Mouse (Mus musculus) T-helper 17 cell (primary cell): ENCODE data around the gene Taf11.

Experiments
- in situ Hi-C, 2 experiments: fragments of 300-600 bp; cut with MboI, MseI; formaldehyde crosslinking; loops; 1 replicate in 1 of 2; 2 replicates in 1 of 2; pipeline ENCODE4 v1.15.1; 2025; ENCODE audit warnings: high pct_unique_total_duplicates in 2 of 2

Taf11 gene

DNA sequence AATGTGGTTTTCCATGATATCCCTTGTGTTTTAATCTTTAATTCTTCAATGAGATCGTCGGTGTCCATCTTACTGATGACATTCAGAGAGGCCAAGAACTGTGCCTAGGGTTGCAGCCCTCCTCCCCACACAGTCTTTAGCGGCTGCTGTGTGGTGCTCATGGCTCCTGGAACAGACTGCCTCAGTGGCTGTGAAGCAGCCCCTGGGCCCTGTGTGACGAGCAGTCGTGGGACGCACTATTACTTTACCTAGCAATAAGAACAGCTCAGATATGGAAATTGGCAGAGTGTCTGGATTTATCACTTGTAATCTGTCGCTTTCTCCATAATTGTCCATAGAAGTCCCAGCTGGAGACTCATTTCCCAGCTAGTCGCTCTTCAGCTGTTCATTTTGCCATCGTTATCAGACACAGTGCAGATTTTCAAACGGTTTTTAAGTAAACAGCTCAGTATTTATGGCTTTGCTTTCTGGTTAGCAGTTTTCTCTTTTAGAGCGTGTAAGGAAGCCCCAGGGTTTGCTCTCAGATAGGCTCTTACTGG is 12.6 kb upstream of the Taf11 start:
- in situ Hi-C loops, result no loop called here

DNA sequence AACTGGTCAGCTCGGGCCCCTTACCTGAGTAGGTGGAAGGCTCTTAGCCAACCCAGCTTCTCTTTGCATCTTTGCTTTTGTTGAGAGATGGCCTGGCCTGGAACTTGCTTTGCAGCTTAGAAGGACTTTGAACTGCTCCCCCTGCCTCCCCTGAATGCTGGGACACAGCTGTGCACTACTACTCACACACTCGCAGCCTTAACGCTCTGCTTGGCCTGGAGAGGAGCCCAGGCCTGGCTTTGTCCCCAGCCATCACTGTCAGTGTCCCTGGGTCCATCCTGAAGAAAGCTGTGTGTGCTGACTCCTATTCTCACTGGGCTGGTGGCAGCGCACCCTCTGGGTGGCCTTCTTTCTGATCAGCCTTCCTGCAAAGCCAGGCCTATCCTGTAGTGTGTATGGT is 11.0 kb upstream of the Taf11 start:
- in situ Hi-C loops, result no loop called here

DNA sequence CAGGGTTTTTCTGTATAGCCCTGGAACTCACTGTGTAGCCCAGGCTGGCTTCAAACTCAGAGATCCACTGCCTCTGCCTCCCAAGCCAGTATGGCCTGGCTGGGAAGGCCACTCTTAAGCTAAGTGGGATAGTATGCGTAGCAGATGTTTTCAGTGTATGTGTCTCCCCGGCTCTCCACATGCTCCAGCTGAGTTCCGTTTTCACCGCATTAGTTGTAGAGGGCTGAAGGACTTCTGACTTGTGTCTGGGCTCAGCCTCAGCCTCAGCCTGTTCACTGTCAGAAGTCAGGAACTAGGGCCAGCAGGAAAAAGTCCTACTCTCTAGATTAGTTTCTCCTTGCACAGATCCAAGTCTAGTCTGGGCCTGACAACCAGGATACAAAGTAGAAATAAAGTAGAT is 6.7 kb upstream of the Taf11 start:
- in situ Hi-C loops, result no loop called here

DNA sequence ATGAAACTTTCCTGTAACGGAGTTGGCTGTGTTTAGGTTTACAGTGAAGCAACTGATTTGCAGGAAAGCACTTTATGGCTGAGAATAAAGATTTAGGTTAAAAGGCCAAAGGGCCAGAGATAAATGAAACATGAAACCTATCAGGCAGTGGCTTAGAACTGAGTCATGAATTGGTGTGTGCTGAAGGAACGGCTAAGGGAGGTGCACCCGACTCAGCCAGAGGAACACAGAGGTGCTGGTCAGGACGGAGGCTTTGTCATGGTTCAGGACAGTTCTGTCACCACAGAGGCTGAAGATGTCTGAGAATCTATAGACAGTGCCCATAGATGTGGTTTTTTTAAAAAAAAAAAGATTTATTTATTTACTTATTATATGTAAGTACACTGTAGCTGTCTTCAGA is 5.1 kb upstream of the Taf11 start:
- in situ Hi-C loops, result no loop called here

DNA sequence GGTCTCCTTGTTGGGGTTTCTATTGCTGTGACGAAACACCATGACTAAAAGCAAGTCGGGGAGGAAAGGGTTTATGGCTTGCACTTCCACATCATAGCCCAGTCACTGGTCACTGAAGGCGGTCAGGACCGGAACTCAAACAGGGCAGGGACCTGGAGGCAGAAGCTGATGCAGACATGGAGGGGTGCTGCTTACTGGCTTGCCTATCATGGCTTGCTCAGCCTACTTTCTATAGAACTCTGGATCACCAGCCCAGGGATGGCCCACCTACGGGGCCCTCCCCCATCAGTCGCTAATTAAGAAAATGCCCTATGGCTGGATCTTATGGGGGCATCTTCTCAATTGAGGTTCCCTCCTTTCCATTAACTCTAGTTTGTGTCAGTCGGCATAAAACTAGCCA is 1.7 kb upstream of the Taf11 start:
- in situ Hi-C loops, result no loop called here

DNA sequence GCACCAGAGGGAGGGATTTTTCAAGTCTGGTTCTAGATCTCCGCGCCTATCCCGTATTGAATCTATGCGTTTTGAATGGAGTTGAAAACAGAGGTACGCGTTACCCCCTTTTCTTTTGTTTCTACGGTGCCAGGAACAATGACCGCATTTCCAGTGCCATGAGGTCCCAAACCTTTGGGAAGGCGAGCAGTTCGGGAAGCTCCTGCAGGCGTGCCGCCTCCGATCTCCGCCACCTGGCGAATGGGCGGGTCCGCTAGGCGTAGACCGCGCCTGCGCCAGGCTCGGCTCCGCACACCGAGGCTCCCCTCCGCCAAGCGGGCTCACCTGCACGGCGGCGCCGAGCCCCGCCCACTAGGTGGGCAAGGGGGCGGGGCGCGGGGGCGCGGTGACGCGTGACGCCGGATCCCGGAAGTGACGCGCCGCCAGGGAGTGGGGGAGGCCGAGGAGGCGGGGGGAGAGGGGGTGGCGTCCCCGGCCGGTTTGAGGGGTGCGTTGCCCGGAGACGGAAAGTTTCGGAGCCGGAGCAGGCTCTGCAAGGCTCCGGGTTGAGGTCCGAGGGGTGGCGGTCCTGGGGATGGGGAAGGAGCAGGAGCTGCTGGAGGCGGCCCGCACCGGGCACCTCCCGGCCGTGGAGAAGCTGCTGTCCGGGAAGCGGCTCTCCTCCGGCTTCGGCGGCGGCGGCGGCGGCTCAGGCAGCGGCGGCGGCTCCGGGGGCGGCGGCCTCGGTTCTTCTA is 589 bp downstream of the Taf11 start, which contains the start of gene Anks1:
Gene Anks1 (plus strand): TSS at position 419 of the 734 bp plus-strand sequence.
- in situ Hi-C loops, result loop anchor here in 1 of 2 experiments (5.0 kb wide), 1 partner anchor 67 kb away; no protein-coding TSS in a partner anchor

DNA sequence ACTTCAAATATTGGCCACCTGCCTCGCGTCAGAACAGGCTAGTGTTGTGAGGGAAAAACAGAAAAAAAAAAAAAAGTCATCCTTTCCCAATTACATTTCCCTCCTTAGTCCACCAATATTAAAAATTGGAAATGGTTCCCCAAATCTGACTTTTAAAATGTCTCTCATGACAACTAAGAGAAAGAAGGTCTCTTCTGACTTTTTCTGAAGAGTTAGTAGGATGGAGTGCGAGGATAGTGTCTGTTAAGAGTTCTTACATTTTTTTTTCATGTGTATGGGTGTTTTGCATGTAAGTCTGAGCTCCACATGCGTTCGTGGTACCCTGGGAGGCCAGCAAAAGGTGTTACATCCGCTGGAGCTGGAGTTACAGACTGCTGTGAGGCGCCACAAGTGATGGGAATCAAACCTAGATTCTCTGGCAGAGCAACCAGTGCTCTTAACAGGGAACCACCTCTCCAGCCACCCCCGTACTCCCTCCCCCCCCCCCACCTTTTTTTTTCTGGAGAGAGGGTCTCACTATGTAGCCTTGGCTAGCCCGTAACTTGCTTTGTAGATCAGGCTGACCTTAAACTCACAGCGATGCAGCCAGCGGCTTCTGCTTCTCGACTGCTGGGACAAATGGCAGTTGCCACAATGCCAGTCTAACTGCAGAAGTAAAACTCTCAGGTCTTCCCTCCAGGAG is 1.3 kb downstream of the Taf11 start:
- in situ Hi-C loops, result loop anchor here in 1 of 2 experiments (5.0 kb wide), 1 partner anchor 66 kb away; no protein-coding TSS in a partner anchor

DNA sequence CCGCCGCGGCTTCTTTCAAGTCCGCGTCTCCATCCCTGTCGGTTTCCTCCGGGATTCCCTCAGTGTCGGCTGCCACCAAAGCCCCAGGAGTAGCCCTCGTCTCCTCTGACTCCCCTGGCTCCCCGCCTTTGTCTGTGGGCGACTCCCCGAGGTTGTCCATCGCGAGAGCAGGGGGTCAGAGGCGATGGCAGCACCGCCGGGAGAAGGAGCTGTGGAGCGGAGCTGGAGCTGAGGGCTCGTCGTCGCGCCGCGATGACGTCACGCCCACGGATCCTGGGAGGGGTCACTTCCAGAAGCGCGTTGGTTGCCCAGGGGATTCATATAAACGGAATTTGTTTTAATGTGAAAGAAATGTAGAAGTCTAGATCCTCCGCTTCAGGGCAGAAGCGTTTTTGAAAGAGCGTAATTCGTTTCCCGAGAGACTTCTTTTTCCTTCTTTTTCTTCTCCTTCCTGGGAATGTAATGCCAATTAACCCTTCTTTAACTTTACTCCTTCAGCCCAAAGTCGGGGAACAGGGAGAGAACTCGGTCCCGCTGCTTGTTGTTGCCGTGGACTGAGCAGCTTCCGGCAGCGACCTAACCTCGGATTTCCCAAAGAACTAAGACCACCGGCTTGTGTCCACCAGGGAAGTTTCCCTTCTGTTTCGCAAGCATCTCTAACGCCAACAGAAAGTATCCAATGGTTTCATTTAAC is 2.0 kb downstream of the Taf11 start:
- in situ Hi-C loops, result loop anchor here in 1 of 2 experiments (5.0 kb wide), 1 partner anchor 65 kb away; no protein-coding TSS in a partner anchor

DNA sequence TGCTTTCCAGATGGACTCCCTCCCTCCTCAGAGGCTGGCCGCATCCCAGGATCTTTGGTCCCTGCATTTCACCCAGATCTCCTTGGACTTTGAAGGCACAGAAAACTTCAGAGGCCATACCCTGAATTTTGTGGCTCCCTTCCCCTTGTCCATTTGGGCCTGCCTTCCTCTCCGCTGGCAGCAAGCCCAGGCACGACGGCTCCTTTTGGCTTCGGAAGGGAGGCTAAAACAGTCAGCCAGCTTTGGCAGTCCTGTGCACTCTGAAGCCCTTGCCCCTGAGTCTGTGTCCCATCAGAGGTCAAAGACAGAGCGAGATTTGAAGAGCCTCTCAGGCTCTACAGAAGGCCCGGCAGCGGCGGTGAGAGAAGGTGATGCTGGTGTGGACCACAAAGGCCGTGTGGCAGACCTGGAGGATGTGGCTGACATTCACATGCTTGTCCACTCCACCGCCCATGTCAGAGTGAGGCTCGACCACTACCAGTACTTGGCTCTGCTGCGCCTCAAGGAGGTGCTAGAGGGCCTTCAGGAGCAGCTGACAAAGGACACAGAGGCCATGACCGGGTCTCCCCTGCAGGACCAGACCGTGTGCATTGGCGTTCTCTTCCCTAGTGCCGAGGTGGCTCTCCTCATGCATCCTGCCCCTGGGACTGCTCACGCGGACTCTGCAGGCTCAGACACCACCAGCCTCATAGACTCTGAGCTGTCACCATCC is 23.0 kb downstream of the Taf11 start:
- in situ Hi-C loops, result loop anchor here in 1 of 2 experiments (10.0 kb wide), 1 partner anchor 1072 kb away; no protein-coding TSS in a partner anchor

DNA sequence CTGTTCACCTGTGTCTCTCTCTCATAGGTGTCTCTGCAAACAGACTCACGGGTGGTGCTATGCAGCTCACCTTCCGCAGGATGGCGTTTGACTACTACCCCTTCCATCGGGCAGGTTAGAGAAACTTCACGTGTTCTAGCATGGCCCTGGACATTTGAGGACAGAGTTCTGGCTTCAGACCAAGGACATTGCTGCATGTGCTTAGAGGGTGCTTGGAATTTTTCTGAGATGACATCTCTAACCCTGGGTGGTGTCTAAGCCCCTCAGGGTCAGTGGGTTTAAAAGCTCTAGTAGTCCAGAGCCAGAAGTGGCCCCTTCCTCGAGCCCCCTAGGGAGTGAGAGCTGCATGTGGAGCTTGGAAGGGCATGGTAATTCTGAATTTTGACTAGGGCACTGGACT is 25.6 kb downstream of the Taf11 start:
- in situ Hi-C loops, result loop anchor here in 1 of 2 experiments (10.0 kb wide), 1 partner anchor 1069 kb away; no protein-coding TSS in a partner anchor

DNA sequence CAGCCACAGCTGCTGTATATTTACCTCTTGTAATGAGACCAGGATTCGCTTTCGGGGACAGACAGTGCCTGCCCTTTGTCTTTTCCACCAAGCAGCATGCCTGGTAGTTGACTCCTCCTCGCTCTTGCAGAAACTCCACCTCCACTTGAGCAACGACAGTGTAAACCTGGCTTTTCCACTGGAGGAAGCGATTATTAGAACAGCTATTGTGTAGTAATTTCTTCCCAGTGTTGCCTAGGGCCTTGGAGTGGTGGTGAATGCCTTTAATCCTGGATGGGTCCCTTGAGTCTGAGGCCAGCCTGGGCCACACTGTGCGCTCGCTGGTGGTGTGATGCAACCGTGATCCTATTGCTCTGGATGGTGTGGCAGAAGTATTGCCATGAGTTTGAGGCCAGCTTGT is 26.5 kb downstream of the Taf11 start:
- in situ Hi-C loops, result loop anchor here in 1 of 2 experiments (10.0 kb wide), 1 partner anchor 1068 kb away; no protein-coding TSS in a partner anchor

DNA sequence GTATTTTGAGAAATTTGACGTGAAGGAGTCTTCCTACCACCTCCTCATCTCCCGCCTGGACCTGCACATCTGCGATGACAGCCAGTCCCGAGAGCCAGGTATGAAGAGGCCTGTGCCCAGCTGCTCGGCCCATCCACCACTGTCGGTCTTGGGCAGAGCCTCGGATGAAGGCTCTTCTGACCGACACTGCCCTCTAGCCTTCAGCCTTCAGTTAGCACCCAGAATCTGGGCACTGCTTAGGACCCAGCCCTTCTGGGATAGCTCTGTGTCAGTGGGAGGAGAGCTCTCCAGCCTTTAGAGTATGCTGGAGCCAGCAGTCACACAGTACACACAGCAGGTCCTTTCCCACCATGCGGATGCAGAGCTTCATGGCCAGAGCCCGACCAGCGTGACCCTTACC is 28.1 kb downstream of the Taf11 start:
- in situ Hi-C loops, result loop anchor here in 1 of 2 experiments (10.0 kb wide), 1 partner anchor 1067 kb away; no protein-coding TSS in a partner anchor

DNA sequence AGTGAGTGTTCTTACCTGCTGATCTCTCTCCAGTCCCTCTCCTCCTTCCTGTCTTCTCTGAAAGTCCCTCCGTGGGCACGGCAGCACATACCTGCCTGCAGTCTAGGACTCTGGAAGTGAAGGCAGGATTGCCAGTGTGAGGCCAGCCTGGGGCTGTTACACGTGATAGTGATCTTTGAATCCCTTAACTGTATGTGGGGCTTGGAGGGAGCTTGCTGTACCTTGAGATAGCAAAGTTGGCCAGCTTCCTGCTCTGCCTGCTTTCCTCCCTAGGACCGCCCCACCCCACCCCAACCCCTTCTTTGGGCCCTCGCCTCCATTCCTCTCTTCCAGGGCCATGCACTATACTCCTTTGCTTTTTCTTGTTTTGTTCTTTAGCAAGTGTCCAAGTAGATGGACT is 35.1 kb downstream of the Taf11 start:
- in situ Hi-C loops, result no loop called here

DNA sequence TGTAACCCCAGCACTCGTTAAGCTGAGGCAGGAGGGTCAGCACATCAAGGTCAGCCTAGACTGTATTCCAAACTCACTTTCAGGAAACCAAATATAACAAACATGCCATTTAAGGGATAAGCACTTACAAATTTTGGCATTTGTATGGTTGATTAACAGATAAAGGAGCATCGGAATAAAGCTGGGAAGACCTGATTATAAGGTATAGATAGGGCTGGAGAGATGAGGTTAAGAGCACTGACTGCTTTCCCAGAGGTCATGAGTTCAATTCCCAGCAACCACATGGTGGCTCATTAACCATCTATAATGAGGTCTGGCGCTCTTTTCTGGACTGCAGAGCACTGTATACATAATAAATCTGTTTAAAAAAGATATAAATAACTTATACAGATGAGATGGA is 36.1 kb downstream of the Taf11 start:
- in situ Hi-C loops, result no loop called here

DNA sequence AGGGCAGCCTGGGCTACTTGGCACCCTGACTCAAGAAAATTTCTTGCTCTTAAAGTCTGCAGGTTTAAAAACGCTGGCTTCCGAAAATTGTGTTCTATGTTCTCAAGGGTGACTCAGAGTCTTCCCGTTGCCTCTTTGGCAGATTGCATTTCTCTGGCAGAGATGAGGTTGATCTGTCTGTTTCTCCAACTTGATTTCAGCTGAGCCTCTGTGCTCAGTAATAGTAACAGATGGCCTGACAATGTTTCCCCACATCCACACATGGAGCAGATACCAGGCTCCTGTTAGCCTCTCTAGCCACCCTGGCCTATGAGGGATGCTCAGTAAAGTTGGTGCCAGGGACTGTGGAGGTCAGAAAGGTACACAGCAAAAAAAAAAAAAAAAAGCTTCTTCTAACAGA is 37.8 kb downstream of the Taf11 start:
- in situ Hi-C loops, result no loop called here

DNA sequence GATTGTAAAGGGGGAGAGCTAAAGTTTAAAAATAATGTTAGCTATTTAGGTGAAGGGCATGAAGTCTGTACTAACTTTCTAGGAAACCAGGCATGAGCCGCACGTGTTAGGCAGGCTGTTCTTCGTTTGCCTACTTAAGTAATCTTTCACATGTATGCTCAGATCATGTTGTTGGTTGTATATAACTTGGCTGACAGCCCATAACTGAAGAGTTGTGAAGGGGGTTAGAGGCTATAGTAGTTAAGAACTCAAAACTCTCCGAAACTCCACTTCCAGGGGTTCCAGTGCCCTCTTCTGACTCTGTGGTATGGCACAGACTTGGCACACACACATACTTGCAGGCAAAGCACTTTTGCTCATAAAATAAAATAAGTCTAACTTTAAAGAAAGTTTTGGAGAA is 42.9 kb downstream of the Taf11 start:
- in situ Hi-C loops, result no loop called here

DNA sequence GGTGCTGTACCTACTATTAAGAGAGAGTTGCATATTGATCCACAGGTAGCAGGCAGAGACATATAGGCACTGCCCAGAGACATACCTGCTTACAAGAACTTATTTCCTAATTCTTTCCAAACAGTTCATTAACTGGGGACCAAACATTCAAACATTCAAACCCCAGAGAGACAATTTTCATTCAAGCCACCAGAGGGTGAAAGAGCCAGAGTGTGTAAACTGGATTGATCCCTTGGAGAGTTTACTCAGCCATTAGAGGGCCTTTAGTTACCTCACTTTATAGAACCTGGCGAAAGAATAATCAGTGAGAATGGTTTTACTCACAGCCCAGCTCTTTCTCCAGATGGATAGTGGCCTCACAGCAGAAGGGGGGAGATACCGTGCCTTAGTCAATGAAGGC is 44.2 kb downstream of the Taf11 start:
- in situ Hi-C loops, result no loop called here

DNA sequence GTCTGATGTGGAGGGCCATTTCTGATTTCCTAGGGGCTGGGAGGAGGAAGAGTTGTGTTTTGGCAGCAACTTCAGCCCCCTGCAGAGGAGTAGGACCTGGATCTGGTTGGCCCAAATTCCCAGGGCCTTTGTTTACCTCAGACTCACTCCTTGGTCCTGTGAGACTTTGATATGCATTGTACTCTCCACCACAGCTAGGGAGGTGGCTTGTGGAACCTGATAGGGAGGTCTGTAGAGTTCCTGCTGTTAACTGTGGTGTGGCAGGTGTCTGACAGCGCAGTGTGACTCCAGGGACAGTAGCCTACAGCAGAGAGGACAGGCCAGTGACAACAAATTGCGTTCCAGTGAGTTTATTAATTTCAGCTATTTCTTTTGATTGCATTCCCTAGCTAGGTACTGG is 50.5 kb downstream of the Taf11 start:
- in situ Hi-C loops, result no loop called here

DNA sequence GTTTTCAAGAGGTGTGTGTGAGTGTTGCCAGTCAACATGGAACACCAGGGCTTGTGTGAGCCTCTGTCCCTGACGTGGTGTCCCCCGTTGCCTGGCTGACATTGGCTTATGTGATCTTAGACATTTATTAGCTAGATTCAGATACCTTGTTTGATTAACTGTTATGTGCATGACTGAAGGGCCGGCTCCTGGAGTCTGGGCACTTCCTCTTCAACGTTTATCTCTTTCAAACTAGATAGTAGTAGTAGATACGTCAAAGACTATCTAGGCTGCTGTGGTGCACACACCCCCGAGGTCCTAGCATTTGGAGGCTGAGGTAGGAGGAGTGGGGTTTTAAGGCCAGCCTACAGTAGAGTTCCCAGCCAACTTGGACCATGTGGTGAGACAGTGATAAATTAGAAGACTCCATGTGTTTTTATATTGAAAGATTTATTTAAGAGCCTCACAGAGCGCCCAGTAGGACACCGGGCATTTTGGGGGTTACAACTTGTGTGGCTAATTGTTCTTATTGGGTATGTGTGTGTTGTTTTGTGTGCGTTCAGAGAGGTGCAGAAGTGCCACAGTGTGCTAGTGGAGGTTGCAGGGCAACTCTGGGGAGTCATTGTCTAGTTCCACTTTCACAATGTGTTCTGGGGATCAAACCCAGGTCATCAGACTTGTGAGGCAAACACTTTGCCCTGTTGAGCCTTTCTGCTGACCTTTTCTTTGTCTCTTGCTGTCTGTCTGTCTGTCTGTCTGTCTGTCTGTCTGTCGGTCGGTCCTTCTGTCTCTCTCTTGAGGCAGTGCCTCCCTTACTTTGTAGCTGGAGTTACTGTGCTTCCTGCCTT is 51.8 kb downstream of the Taf11 start:
- in situ Hi-C loops, result no loop called here
